Mouse (Mus musculus): ENCODE measurements around the gene Ubl4b. TPM values are rescaled to one million over a fixed set of nuclear protein-coding genes. Genes with fewer than 3 reads are reported as not detected.
A peak's percentile ranks its signal among the peaks of the same experiment; 100 is the strongest.

Gene Ubl4b
- polyA plus RNA-seq, 1 experiment: 0.06 TPM

DNA sequence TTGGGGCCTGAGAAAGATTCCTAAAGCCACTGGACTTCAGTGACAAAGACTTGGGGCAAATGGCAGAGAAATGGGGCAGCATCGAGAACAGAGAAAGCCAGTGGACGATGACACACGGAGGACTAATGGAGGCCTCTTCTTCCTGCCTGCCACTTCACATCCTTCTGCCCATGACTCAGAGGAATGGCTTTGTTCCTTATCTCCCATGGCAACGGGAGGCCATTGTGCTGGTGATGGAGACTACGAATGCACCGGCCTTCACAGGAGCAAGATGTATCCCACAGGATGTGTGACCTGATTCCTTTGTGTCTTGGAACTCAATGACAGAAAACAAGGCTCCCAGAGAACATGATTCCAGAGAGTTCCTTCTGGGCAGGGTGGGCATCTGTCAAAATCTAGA is 30.3 kb downstream of the Ubl4b start:
- TF ChIP-seq POLR2A (IDR thresholded peaks at IDR 0.05; ENCODE audit: low read depth, low read length) (no peak), CTCF (conservative IDR thresholded peaks at IDR 0.05; ENCODE audit: insufficient read depth, insufficient read length, low read depth, low read length) (no peak)
- WGBS: 74% methylated on average over 6 of the region's 6 CpGs
- Histone ChIP-seq H3K27me3 (replicated peaks; ENCODE audit: control insufficient read depth, insufficient read depth, low read length) (no peaks in the 10 kb centered on the region), H3K4me3 (ENCODE audit: insufficient read depth, low read depth, low read length) (no peak overlapping the region), H3K4me1 (ENCODE audit: control insufficient read depth, insufficient read depth, low read length) (no peaks in the 10 kb centered on the region), H3K27ac (ENCODE audit: insufficient read depth, low read depth, low read length) (no peak overlapping the region), H3K36me3 (ENCODE audit: control insufficient read depth, insufficient read depth, low read length) (no peaks in the 10 kb centered on the region)
- no peak for DNase-seq

DNA sequence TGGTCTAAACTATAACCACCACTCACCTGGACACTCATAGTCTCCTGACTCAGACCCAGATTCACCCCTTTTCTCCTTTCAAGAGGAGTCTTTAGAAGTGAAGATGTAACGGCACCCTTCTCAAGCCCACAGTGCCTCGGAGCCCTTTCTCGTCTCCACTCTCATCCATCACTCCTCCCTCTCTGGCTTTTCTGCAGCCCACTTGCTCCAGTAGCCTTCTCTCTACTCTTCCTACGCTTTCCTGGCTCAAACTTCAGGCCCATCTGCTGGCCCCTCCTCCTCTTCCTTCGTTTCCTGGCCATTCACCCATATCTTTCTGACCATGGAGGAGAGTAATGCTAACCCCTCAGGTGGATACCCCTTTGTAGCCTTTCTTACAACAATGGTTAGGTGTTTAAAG is 33.9 kb downstream of the Ubl4b start:
- no peak for TF ChIP-seq POLR2A (IDR thresholded peaks at IDR 0.05; ENCODE audit: low read depth, low read length)
- TF ChIP-seq CTCF (conservative IDR thresholded peaks at IDR 0.05; ENCODE audit: insufficient read depth, insufficient read length, low read depth, low read length): no peak
- no peak overlapping the region for H3K27ac ChIP-seq (ENCODE audit: insufficient read depth, low read depth, low read length)
- H3K4me1 ChIP-seq (ENCODE audit: control insufficient read depth, insufficient read depth, low read length): no peaks in the 10 kb centered on the region
- 78% methylated on average over 5 of the region's 5 CpGs for WGBS
- no peaks in the 10 kb centered on the region for H3K36me3 ChIP-seq (ENCODE audit: control insufficient read depth, insufficient read depth, low read length)
- no peak for DNase-seq
- no peaks in the 10 kb centered on the region for H3K27me3 ChIP-seq (replicated peaks; ENCODE audit: control insufficient read depth, insufficient read depth, low read length)
- H3K4me3 ChIP-seq (ENCODE audit: insufficient read depth, low read depth, low read length): no peak overlapping the region

DNA sequence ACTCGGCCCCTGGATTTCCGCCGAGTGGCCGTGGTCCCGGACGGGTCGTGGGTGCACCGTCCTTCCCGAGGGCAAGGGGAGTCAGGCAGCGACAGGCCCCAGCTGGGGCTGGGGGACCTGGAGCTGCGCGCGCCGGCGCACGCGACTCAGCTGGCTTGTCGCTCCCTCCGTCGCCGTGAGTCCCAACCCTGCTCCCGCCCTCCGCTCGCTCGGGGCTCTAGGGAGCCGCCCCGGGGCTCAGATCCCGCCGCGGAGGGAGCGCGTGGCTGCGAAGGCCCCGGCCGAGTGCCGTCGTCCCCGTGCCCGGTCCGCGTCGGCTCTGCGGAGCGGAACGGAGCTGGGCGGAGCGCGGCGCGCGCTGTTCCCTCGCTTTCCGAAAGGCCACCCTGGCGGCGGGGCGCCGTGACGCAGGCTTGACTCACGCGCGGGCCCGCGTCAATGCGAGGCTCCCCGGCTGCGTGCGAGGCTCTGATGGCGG is 37.2 kb downstream of the Ubl4b start, which contains the start of gene Slc6a17:
TSS of gene Slc6a17 (minus strand) at position 388 of the 478 bp plus-strand sequence.
- H3K4me3 ChIP-seq (ENCODE audit: insufficient read depth, low read depth, low read length): peak within 1 kb of the TSS; percentile 61
- TF ChIP-seq CTCF (conservative IDR thresholded peaks at IDR 0.05; ENCODE audit: insufficient read depth, insufficient read length, low read depth, low read length) (no peak; the same call in 1 of the 2 replicates), POLR2A (IDR thresholded peaks at IDR 0.05; ENCODE audit: low read depth, low read length) (no peak)
- no peaks in the 10 kb centered on the region for H3K36me3 ChIP-seq (ENCODE audit: control insufficient read depth, insufficient read depth, low read length)
- no peaks in the 10 kb centered on the region for H3K27me3 ChIP-seq (replicated peaks; ENCODE audit: control insufficient read depth, insufficient read depth, low read length)
- H3K27ac ChIP-seq (ENCODE audit: insufficient read depth, low read depth, low read length): peak within 1 kb of the TSS; percentile 42
- WGBS: 1% methylated on average over 68 of the region's 68 CpGs
- DNase-seq: peak; percentile 68
- H3K4me1 ChIP-seq (ENCODE audit: control insufficient read depth, insufficient read depth, low read length): no peaks in the 10 kb centered on the region

DNA sequence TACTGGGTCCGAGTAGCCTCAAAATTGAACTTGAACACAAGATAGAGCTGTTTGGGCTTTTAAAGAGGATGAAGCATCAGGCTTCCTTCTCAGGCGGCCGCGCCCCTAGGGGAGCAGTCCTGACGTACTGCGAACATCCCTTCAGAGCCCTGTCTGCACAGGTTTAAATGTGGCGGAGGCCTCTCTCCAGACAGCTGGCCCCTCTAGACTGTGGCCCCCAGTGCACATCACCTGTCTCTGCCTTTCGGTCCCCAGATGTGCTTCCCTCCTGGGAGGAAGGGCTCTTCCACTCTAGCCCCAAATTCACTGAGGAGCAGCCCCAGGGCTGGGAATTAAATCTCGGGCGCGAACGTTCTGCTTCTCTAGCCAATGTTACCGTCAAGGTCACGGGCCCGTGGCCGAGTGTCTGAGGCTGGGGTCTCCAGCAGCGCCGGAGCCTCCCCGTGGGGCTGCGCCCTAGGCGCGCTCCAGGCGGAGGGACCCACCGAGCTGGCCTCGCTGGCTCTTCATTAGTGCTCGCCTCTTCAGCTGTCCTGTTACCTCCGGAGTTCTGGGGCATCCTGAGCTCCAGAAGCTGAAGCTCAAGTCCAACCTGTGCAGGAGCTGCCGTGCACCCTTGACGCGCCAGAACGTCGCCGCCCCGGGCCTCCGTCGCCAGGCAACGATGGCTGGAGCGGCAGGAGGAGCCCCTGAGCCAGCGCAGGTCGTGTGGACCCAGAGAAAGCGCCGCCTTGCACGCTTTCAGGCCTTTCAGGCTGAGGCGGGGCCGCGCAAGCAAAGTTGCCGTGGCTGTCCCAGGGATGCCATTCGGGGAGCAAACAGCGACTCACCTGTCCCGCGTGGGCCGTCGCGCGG is 37.9 kb downstream of the Ubl4b start:
- Histone ChIP-seq H3K4me3 (ENCODE audit: insufficient read depth, low read depth, low read length) (peak overlapping the region; percentile 61), H3K4me1 (ENCODE audit: control insufficient read depth, insufficient read depth, low read length) (no peaks in the 10 kb centered on the region), H3K36me3 (ENCODE audit: control insufficient read depth, insufficient read depth, low read length) (no peaks in the 10 kb centered on the region), H3K27me3 (replicated peaks; ENCODE audit: control insufficient read depth, insufficient read depth, low read length) (no peaks in the 10 kb centered on the region), H3K27ac (ENCODE audit: insufficient read depth, low read depth, low read length) (peak overlapping the region; percentile 42)
- 11% methylated on average over 55 of the region's 55 CpGs for WGBS
- peak; percentile 42 for DNase-seq
- no peak for TF ChIP-seq POLR2A (IDR thresholded peaks at IDR 0.05; ENCODE audit: low read depth, low read length)
- no peak for TF ChIP-seq CTCF (conservative IDR thresholded peaks at IDR 0.05; ENCODE audit: insufficient read depth, insufficient read length, low read depth, low read length)

DNA sequence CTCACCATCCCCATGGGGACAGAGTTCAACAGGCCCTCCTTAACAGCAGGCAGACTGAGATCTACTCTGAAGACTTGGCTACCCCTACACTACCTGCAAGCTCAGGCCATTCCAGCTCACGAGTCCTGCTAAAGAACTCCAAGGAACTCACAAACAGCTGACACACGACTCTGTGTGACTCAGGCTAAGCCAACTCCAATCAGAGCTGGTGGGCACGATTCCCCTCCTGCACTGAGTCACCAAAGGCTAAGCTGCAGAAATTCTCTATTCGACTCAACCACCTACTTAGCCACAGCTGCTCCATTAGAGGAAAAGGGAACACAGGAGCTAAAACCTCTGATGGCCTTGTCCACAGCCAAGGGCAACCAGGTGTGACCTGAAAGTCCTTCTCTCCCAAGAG is 38.9 kb downstream of the Ubl4b start:
- H3K27me3 ChIP-seq (replicated peaks; ENCODE audit: control insufficient read depth, insufficient read depth, low read length): no peaks in the 10 kb centered on the region
- H3K27ac ChIP-seq (ENCODE audit: insufficient read depth, low read depth, low read length): no peak overlapping the region
- H3K36me3 ChIP-seq (ENCODE audit: control insufficient read depth, insufficient read depth, low read length): no peaks in the 10 kb centered on the region
- 72% methylated on average over 4 of the region's 4 CpGs for WGBS
- TF ChIP-seq POLR2A (IDR thresholded peaks at IDR 0.05; ENCODE audit: low read depth, low read length): no peak
- no peak for TF ChIP-seq CTCF (conservative IDR thresholded peaks at IDR 0.05; ENCODE audit: insufficient read depth, insufficient read length, low read depth, low read length)
- no peak for DNase-seq
- no peaks in the 10 kb centered on the region for H3K4me1 ChIP-seq (ENCODE audit: control insufficient read depth, insufficient read depth, low read length)
- H3K4me3 ChIP-seq (ENCODE audit: insufficient read depth, low read depth, low read length): no peak overlapping the region

DNA sequence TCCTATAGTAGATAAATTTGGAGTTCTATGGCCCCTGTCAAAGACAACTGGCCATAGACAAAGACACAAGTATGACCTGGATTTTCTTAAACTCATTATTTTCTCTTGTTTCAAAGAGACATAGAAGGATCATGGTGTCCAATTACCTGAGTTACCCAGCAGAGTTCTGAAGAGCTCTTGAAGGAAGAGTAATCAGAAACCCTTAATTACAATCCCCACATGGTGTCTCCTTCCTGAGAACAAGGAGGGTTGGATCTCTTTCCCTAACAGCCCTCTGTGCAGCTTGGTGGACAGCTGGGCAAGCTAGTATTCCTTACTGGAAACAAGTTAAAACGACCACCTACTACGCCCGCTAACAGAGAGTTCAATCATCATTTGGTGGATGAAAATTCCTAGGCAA is 43.5 kb downstream of the Ubl4b start:
- no peak overlapping the region for H3K27ac ChIP-seq (ENCODE audit: insufficient read depth, low read depth, low read length)

DNA sequence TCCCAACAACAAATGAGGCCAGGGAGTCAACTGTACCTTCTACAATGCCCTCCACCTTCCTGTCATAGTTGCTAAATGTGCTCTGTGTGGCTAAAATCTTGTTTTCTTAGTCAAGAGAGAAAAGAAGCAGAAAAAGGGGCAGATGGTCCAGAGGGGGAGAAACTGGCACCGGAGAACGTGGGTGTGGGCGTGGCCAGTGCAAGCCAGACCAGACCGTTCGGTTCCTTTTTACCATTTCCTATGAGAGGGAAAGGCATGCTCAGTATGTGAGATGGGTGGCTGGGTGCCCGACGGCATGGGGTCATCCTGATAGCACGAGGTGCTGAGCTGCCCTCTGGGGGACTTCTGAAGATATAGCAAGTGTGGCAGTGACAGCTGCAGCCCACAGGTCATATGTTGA is 46.2 kb downstream of the Ubl4b start:
- TF ChIP-seq POLR2A (IDR thresholded peaks at IDR 0.05; ENCODE audit: low read depth, low read length) (no peak), CTCF (conservative IDR thresholded peaks at IDR 0.05; ENCODE audit: insufficient read depth, insufficient read length, low read depth, low read length) (no peak)
- peak; percentile 19 for DNase-seq
- Histone ChIP-seq H3K4me1 (ENCODE audit: control insufficient read depth, insufficient read depth, low read length) (peaks cover 16% of the 10 kb centered on the region), H3K4me3 (ENCODE audit: insufficient read depth, low read depth, low read length) (no peak overlapping the region), H3K27me3 (replicated peaks; ENCODE audit: control insufficient read depth, insufficient read depth, low read length) (no peaks in the 10 kb centered on the region), H3K27ac (ENCODE audit: insufficient read depth, low read depth, low read length) (no peak overlapping the region), H3K36me3 (ENCODE audit: control insufficient read depth, insufficient read depth, low read length) (no peaks in the 10 kb centered on the region)
- 61% methylated on average over 8 of the region's 8 CpGs for WGBS

More for the DNA sequence above, 43.5 kb downstream of the Ubl4b start:
- no peaks in the 10 kb centered on the region for H3K27me3 ChIP-seq (replicated peaks; ENCODE audit: control insufficient read depth, insufficient read depth, low read length)
- no peak for TF ChIP-seq POLR2A (IDR thresholded peaks at IDR 0.05; ENCODE audit: low read depth, low read length)
- TF ChIP-seq CTCF (conservative IDR thresholded peaks at IDR 0.05; ENCODE audit: insufficient read depth, insufficient read length, low read depth, low read length): no peak
- no peak overlapping the region for H3K4me3 ChIP-seq (ENCODE audit: insufficient read depth, low read depth, low read length)
- H3K4me1 ChIP-seq (ENCODE audit: control insufficient read depth, insufficient read depth, low read length): peaks cover 7% of the 10 kb centered on the region; the same call in 1 of the 2 replicates
- no peaks in the 10 kb centered on the region for H3K36me3 ChIP-seq (ENCODE audit: control insufficient read depth, insufficient read depth, low read length)
- WGBS: 57% methylated on average over 3 of the region's 3 CpGs
- DNase-seq: no peak
